Mouse (Mus musculus) urinary bladder, postnatal 25 days (tissue): ENCODE data around the gene 1700021F07Rik.
A peak's percentile ranks its signal among the peaks of the same experiment; 100 is the strongest.

Source experiments
- DNase-seq: peaks from one replicate; pipeline ENCODE4 v3.0.0; 2022; ENCODE audit warnings: low spot score

Gene 1700021F07Rik

DNA sequence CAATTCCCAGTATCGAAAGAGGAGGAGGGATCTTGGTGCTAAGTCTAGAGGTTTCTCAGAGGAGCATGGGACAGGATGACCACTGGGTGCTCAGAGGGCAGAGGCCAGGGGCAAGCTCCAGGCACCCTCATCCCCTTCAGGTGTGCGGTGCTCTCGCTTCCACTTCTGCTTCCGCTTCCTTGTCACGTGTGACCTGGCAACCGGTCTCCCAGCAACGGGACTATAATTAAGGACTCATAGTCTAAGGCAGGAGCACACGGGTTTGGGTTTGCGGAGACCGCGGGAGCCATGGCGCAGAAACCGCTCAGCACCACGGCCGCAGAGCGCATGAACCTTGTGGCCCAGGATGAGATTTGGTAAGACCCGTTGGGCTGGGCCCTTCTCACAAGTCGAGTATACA lies at the start of gene 1700021F07Rik:
Gene 1700021F07Rik (plus strand): TSS at position 211 of the 400 bp plus-strand sequence.
- no peak for DNase-seq

- DNase-seq = no peak
Observed at GRCm38 (mm10) chr2:173473233-173473632, 49.2 kb upstream of the 1700021F07Rik start.

DNA sequence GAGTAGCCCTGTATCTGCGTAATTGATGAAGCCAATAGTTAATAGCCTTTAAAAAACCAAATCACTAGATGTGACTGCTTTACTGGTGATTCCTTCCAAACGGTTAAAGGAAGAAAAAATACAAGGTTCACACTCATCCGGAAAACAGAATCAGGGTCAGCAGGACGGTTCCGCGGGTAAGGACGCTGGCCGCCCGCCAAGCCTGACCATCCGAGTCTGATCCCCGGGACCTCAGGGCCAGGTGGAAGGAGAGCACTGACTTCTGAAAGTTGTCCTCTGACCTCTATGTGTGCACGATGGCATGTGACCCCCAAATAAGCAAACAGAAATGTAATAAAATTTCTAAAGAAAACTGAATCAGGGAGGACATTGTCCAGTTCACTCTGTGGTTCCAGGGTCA lies 43.3 kb upstream of the 1700021F07Rik start:
- DNase-seq = no peak

DNA sequence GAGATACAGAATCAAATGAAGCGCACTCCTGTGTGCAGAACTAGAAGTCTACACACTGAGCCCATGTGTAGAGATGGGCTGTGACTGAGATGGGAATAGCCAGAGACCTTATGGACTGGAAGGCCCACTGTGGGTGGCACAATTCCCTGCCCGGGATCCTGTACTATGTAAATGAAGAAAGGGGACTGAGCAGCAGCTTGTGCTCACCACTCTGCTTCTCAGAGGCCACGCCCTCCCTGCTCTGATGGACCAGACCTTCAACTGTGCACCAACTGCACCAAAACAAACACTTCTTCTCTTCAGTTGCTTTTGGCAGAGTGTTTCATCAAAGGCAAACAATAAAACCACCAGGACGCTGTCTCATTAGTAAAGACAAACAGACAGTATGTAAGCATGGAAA lies 37.9 kb upstream of the 1700021F07Rik start:
- DNase-seq = no peak

DNA sequence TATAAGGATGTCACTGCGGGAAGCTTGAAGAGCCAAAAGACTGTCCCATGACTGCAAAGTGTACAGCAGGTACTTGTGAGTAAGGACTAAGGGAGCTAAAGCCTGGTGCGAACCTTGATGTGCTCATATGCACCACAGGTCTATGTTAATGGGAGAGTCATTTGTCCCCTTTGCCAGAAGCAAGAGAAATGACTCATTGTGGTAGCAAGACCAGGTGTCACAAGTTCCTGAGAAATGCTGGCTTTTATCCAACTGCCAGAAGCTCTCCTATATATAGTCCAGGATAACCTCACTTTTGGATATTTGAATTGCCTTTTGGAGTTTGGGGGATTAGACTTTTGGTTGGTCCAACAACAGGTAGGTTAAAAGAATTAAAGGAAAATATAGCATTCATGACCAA lies 22.8 kb upstream of the 1700021F07Rik start:
- DNase-seq = no peak

DNA sequence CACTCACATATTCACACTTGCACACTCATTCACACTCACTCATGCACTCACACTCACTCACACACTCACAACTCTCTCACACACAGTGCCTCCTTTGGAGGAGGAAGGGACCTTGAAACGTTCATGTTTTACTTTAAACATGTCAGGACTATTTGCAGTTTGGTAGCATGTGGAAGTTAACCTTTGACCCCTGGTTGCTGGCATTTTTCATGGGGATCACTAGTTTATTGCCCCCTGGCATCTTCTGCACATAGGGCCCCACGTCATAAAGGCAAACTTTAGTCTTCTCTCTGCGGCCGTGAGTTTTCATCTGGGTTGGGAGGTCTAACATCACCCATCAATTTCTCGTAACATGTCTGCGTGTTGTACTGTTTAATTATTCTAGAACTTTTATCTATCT lies 8.4 kb upstream of the 1700021F07Rik start:
- no peak for DNase-seq

DNA sequence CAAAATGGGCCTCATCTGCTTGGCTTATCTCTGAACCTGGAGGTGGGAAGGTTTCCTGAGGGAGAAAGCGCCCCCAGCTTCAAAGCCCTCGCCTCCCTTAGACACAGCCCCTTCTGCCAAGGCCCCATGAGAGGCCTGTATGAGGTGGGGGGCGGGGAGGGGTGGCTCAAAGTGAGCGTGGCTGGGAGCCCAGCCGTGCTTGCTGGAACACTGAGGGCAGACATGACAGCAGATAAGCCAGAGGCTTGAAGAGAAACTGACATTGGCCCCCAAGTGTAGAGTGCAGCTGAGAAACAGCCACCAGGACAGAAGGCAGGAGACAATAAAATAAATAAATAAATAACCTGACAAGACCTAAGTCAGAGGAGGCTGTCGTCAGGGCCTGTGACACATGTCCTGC lies 7.2 kb upstream of the 1700021F07Rik start:
- DNase-seq = no peak

DNA sequence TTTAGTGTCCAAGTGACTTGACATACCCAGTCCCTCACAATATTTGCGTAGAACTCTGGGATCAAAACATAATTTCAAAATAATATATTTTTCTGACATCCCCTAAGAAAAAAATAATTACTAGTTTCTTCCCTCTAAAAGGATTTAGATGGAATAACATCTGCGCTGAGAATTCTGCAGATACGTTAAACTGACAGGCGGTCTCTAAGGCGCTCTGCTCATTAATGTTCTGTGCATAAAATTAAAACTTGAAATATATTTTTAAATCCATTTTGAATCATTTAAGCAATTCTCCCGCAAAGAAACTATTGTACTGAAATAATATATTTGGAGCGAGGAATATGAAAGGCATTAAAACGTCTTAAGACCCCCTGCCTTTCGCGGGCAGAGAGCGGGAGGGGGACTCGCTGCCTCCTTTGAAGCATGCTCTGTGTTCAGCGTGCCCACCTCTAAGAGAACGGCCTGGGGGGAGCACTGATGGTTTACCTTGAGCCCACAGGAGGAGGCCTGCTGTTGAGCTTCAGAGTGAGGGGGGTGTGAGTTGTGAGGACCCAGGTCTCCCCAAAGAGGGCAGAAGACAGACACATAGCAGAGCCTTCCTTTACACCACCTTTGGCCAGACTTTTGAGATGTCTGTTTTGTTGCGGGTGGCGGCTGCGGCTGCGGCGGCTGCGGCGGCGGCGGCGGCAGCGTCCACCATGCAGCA lies 6.1 kb upstream of the 1700021F07Rik start:
- no peak for DNase-seq

DNA sequence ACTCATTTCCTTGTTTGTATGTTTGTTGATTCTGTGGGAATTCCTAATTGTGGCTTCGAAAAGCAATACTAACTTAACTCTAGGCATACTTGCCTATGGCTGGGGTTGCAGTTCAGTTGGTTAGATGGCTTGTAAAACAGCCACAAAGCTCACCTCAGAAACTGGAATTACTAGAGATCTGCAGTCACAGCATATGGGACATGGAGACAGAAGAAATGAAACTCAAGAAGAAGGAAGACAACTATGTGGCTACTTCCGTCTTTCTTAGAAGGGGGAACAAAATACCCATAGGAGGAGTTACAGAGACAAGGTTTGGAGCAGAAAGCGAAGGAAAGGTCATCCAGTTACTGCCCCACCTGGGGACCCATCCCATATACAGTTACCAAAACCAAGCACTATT lies 6.1 kb downstream of the 1700021F07Rik start:
- DNase-seq = no peak

DNA sequence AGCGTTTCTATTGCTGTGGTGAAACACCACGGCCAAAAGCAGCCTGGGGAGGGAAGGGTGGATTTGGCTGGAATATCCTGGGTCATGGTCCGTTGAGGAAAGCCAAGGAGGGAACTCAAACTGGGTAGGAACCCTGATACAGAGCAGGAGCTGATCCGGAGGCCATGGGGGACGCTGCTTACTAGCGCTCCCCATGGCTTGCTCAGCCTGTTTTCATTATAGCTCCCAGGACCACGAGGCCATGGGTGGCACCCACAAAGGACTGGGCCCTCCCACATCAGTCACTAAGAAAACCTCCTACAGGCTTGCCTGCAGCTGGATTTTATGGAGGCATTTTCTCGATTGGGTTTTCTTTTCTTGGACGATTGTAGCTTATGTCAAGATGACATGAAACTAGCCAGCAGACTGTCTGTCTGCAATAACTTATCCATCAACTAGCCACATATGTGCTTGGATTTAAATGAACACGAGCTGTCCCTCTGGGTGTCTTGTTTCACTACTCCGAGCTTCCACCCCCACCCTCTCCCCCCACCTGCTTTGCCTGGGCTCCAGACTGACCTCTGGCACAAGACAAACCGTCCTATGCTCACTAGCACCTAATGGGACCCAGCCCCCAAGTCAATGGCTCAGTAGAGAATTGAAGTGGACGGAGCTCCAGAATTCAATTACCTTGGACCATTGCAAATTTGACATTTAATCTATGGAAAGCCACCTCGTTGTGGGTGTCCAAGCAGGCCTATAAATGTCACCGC lies 10.5 kb downstream of the 1700021F07Rik start:
- no peak for DNase-seq

DNA sequence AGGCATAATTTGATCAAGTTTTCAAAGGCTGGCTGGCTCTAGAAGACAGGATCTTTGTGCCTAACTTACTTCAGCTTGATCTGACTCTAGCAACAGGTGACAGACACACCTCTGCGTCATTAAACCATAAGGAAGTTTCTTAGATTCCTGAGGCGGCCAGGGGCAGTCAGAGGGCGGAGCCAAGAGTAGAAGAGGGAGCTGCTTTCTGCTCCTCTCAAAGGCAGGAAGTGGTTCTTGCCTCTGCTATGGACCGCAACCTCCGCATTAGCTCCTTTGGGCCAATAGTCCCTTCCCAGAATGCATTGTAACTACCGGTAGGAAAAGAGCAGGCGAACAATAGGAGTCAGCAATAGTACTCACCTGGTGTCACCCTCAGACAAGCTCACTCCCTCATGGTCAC lies 12.2 kb downstream of the 1700021F07Rik start:
- no peak for DNase-seq

DNA sequence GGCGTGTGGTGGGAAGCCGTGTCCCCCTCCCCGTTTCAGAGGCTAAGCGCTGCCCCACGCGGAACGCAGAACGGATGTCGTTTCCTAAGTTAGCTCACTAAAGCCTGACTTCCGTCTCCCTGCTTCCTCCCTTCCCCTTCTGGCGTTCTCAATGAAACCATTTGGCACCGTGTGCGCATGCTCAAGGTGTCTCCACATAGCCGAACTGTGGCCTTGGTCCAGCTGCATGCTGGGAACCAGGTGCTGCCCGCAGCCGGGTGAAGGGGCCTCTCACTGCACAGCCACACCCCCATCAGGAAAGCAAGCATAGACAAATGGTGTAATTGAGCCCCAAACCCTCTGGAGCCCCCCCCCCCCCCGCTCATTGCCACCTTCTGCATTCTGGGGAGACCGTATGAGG lies 13.0 kb downstream of the 1700021F07Rik start:
- no peak for DNase-seq

DNA sequence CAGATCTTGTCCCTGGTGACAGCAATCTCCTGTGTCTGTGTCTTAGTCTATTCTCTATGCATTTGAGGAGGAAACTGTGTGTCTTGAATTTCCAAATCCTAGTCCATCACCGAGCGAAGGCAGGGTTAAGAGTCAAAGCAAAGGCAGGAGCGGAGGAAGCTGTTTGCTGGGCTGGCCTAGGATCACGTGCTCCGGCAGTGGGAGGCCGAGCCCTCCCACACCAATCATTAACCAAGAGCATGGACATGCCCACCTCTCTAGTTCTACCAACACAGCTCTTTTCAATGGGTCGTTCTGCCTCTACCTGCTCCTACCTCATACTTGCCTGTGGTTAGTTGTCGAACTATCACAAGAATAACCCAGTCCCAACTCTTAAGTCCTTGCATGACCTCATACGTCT lies 13.5 kb downstream of the 1700021F07Rik start:
- DNase-seq = no peak

- DNase-seq = no peak
Observed at GRCm38 (mm10) chr2:173539781-173540180, 17.4 kb downstream of the 1700021F07Rik start.

- no peak for DNase-seq
Observed at GRCm38 (mm10) chr2:173541748-173542147, 19.4 kb downstream of the 1700021F07Rik start.

DNA sequence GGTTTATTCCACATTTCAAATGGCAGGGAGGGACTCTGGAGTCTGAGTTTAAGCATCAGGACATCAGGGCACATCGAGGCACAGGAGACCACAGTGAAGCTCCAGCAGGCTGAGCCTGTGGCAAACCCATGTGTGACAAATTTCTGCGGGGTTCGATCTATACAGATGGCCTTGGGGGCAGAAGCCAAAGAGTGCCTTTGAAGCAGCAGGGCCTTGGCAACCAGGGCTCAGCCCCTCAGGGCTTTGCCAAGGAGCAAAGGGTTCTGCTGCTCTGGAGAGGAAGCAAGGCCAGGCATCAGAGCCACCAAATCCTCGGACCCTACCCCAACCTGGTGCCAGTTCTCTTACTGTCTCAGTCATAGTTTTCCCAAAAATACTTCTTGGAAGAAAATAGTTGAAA lies 20.3 kb downstream of the 1700021F07Rik start:
- DNase-seq = no peak

DNA sequence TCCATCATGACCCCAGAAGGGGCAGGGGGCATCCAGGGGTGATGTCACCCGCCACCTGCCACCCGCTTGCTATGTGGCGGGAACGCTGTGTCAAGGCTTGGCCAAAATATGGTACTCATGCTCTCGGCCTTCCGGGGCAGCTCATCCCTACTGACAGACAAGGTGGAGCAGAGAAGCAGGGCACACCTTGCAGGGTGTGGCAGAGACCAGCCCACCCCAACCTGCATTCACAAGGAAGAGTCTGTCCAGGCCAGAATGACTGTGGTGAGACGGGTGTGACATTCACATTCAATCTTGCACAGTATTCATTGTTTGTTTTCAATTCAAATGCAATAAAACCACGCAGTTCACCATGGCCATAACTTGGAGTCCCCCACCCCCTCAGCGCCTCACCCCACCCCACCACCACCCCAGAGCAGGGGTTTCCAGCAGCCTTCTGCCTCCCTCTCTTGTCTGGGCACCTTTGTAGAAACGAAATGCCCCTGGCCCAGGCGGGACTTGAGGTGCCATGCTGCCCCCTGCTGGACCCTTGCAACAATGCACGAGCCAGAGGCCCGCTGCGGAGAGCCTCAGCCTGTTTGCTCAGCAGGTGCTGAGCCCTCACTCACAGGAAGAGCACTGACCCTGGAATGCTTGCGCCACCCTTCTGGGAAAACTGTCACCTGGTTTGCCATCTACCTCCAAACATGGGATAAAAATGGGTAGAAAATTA lies 23.8 kb downstream of the 1700021F07Rik start:
- DNase-seq = peak; percentile 82

DNA sequence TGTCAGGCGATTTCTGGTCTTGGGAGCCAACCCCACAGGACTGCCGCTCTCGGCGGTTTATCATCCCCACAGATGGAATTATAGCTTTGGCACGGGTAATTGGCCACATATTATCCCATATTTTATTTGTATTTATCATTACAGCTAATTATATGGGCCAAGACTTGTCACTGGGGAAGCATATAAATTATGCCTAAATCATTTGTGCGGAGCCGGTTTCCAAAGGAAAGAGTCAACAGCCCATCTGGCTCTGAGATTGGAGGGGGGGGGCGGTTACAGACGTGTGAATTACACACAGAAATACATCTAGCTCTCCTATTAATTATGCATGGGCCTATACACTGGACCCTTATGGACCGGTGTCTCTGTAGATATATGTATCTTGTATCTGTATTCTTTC lies 26.9 kb downstream of the 1700021F07Rik start:
- DNase-seq = no peak

- DNase-seq = peak; percentile 10
Observed at GRCm38 (mm10) chr2:173550681-173551080, 28.3 kb downstream of the 1700021F07Rik start.

- no peak for DNase-seq
Observed at GRCm38 (mm10) chr2:173553863-173554262, 31.5 kb downstream of the 1700021F07Rik start.

GRCm38 (mm10) chr2:173558754-173559396 lies 36.5 kb downstream of the 1700021F07Rik start:
- no peak for DNase-seq

GRCm38 (mm10) chr2:173561851-173562442 lies 39.6 kb downstream of the 1700021F07Rik start:
- peak; percentile 64 for DNase-seq
